Mouse (Mus musculus) right cerebral cortex, postnatal 10 days (tissue): ENCODE measurements around the gene Olfr68.
"Not testable (repeated sequence)": the region's sequence is repeated elsewhere in the genome, so short reads cannot be mapped to it uniquely, and the experiment has no call there.

Experiments
- DNase-seq, 2 experiments: peaks; one replicate each; pipeline ENCODE4 v3.0.0; 2021; ENCODE audit warnings: low spot score in 2 of 2

The Olfr68 gene

GRCm38 (mm10) chr7:103767687-103768086, 11.8 kb downstream of the Olfr68 start:
- not testable (repeated sequence) for DNase-seq

- not testable (repeated sequence) for DNase-seq
These were observed 17.3 kb downstream of the Olfr68 start for GRCm38 (mm10) chr7:103762212-103762611.

- no peak for DNase-seq
These were observed 22.3 kb downstream of the Olfr68 start, which contains the start of gene Olfr630 for GRCm38 (mm10) chr7:103757233-103757632. TSS of gene Olfr630 (minus strand) at chr7:103757333.

GRCm38 (mm10) chr7:103744843-103745242, 34.7 kb downstream of the Olfr68 start, which contains the start of gene Olfr629:
TSS of gene Olfr629 (minus strand) at chr7:103744943.
- DNase-seq: no peak

GRCm38 (mm10) chr7:103730074-103730473, 49.4 kb downstream of the Olfr68 start, which contains the start of gene Olfr628:
TSS of gene Olfr628 (plus strand) at chr7:103730374.
- DNase-seq: no peak
